Mouse (Mus musculus) right cerebral cortex, postnatal 10 days (tissue): ENCODE data around the gene Lyz1.
"Not testable (repeated sequence)": the region's sequence is repeated elsewhere in the genome, so short reads cannot be mapped to it uniquely, and the experiment has no call there.

ENCODE experiments used
- DNase-seq, 2 experiments: peaks; one replicate each; pipeline ENCODE4 v3.0.0; 2021; ENCODE audit warnings: low spot score in 2 of 2

The Lyz1 gene

GRCm38 (mm10) chr10:117287226-117287850, 5.3 kb downstream of the Lyz1 start:
- DNase-seq, result no peak

- DNase-seq, result no peak
Observed at GRCm38 (mm10) chr10:117286366-117286970, 6.2 kb downstream of the Lyz1 start.

GRCm38 (mm10) chr10:117285584-117285983, 7.1 kb downstream of the Lyz1 start:
- not testable (repeated sequence) for DNase-seq

- DNase-seq, result no peak
Observed at GRCm38 (mm10) chr10:117284578-117285520, 7.8 kb downstream of the Lyz1 start.

- DNase-seq, result no peak
Observed at GRCm38 (mm10) chr10:117283871-117284577, 8.6 kb downstream of the Lyz1 start.

GRCm38 (mm10) chr10:117283196-117283595, 9.5 kb downstream of the Lyz1 start:
- not testable (repeated sequence) for DNase-seq

GRCm38 (mm10) chr10:117282551-117282950, 10.1 kb downstream of the Lyz1 start:
- no peak for DNase-seq

- no peak for DNase-seq
Observed at GRCm38 (mm10) chr10:117282049-117282448, 10.6 kb downstream of the Lyz1 start, which contains the start of gene Lyz2. Lyz2 (minus strand) TSS chr10:117282321.

GRCm38 (mm10) chr10:117281381-117281920, 11.2 kb downstream of the Lyz1 start:
- DNase-seq, result no peak

GRCm38 (mm10) chr10:117280000-117280399, 12.7 kb downstream of the Lyz1 start:
- DNase-seq, result no peak

- DNase-seq, result not testable (repeated sequence)
Observed at GRCm38 (mm10) chr10:117278510-117278909, 14.2 kb downstream of the Lyz1 start.

- DNase-seq, result not testable (repeated sequence)
Observed at GRCm38 (mm10) chr10:117277779-117278178, 14.9 kb downstream of the Lyz1 start.

- no peak for DNase-seq
Observed at GRCm38 (mm10) chr10:117275681-117276369, 16.8 kb downstream of the Lyz1 start.

GRCm38 (mm10) chr10:117274645-117275044, 18.0 kb downstream of the Lyz1 start:
- DNase-seq, result not testable (repeated sequence)

GRCm38 (mm10) chr10:117272023-117272422, 20.6 kb downstream of the Lyz1 start:
- no peak for DNase-seq

GRCm38 (mm10) chr10:117259870-117260269, 32.8 kb downstream of the Lyz1 start:
- DNase-seq, result no peak

GRCm38 (mm10) chr10:117238603-117239002, 54.1 kb downstream of the Lyz1 start, which contains the start of gene 9530003J23Rik:
9530003J23Rik (minus strand) TSS chr10:117238703.
- no peak for DNase-seq
